Mouse (Mus musculus) megakaryocyte progenitor cell, adult 5-6 weeks (primary cell): ENCODE data around the gene Crxos. TPM values are rescaled to one million over a fixed set of nuclear protein-coding genes. Genes with fewer than 3 reads are reported as not detected.

Experiments used
- total RNA-seq, 2 experiments: library from RNA; stranded (forward) in 1 of 2; stranded (reverse) in 1 of 2; fragments of 157-497, 149-512 nt in 1 of 2; fragments of 200-1000 nt in 1 of 2; gene quantifications; 2 replicates each; pipeline versions ENCODE4 v1.2.3 to v1.2.4; 2015 to 2017

Gene Crxos
- total RNA-seq, 2 experiments from 2014 or later, result not detected

Other genes with a start within 250 kb of the Crxos start
- gene Obox3, start 242.7 kb upstream of the Crxos start, total RNA-seq (2015), result not detected in 2 replicates
- not detected in 2 replicates for gene Obox3, start 242.7 kb upstream of the Crxos start, total RNA-seq (2017)
- gene Obox5, start 132.5 kb upstream of the Crxos start, total RNA-seq (2015), result not detected in 2 replicates
- not detected in 2 replicates for gene Obox5, start 132.5 kb upstream of the Crxos start, total RNA-seq (2017)
- not detected in 2 replicates for gene Obox6, start 42.9 kb upstream of the Crxos start, total RNA-seq (2015)
- not detected in 2 replicates for gene Obox6, start 42.9 kb upstream of the Crxos start, total RNA-seq (2017)
- not detected in 2 replicates for gene Crx, start 2.6 kb upstream of the Crxos start, total RNA-seq (2015)
- not detected in 2 replicates for gene Crx, start 2.6 kb upstream of the Crxos start, total RNA-seq (2017)
- gene Selenow, start 39.8 kb downstream of the Crxos start, total RNA-seq (2015), result 69.8 and 85.4 TPM in 2 replicates
- 23.7 and 30.0 TPM in 2 replicates for gene Selenow, start 39.8 kb downstream of the Crxos start, total RNA-seq (2017)
- gene Nop53, start 63.5 kb downstream of the Crxos start, total RNA-seq (2015), result 64.0 and 65.0 TPM in 2 replicates
- 230 and 286 TPM in 2 replicates for gene Nop53, start 63.5 kb downstream of the Crxos start, total RNA-seq (2017)
- gene Ehd2, start 85.0 kb downstream of the Crxos start, total RNA-seq (2015), result 0.07 and 0.27 TPM in 2 replicates
- gene Ehd2, start 85.0 kb downstream of the Crxos start, total RNA-seq (2017), result 0.21 and 0.24 TPM in 2 replicates
- 14.7 and 14.9 TPM in 2 replicates for gene Bicra, start 165.3 kb downstream of the Crxos start, total RNA-seq (2015)
- 1.1 and 3.4 TPM in 2 replicates for gene Bicra, start 165.3 kb downstream of the Crxos start, total RNA-seq (2017)
- gene Zfp541, start 179.2 kb downstream of the Crxos start, total RNA-seq (2015), result 0.15 TPM in 1 of 2 replicates, not detected in the other
- 0.04 TPM in 1 of 2 replicates, not detected in the other for gene Zfp541, start 179.2 kb downstream of the Crxos start, total RNA-seq (2017)
- gene Napa, start 215.8 kb downstream of the Crxos start, total RNA-seq (2015), result 69.2 and 72.0 TPM in 2 replicates
- 46.2 and 57.8 TPM in 2 replicates for gene Napa, start 215.8 kb downstream of the Crxos start, total RNA-seq (2017)
- gene Kptn, start 237.3 kb downstream of the Crxos start, total RNA-seq (2015), result 8.1 and 10.7 TPM in 2 replicates
- 8.3 and 10.6 TPM in 2 replicates for gene Kptn, start 237.3 kb downstream of the Crxos start, total RNA-seq (2017)
- gene Slc8a2, start 247.2 kb downstream of the Crxos start, total RNA-seq (2015), result not detected in 2 replicates
- gene Slc8a2, start 247.2 kb downstream of the Crxos start, total RNA-seq (2017), result not detected in 2 replicates